Mouse (Mus musculus) stomach, postnatal 0 days (tissue): ENCODE measurements around the gene Fam118b. TPM values are rescaled to one million over a fixed set of nuclear protein-coding genes. Genes with fewer than 3 reads are reported as not detected.

Experiments used
- ATAC-seq: fragments of 200-750 bp; cut with Nextera tagmentation; 2 replicates; pipeline ENCODE4 v1.8.0; 2017; ENCODE audit not compliant: low FRiP score, low TSS enrichment
- DNase-seq: peaks from one replicate; pipeline ENCODE4 v3.0.0-alpha.2; 2016; ENCODE audit warnings: low spot score
- H3K27ac ChIP-seq: fragments of 300-500 bp; sonication (generic); replicated peaks from 2 replicates; pipeline ENCODE4 v1.5.1; 2014; ENCODE audit warnings: mild to moderate bottlenecking, control low read depth
- H3K27me3 ChIP-seq: fragments of 300-500 bp; sonication (generic); 2 replicates; pipeline ENCODE4 v1.6.1; 2014; ENCODE audit warnings: low read length; ENCODE audit not compliant: control insufficient read depth, insufficient read depth
- H3K36me3 ChIP-seq: fragments of 300-500 bp; sonication (generic); 2 replicates; pipeline ENCODE4 v1.6.1; 2014; ENCODE audit warnings: low read length, mixed read lengths; ENCODE audit not compliant: control insufficient read depth, insufficient read depth
- H3K4me1 ChIP-seq: fragments of 300-500 bp; sonication (generic); replicated peaks from 2 replicates; pipeline ENCODE4 v1.6.1; 2014; ENCODE audit warnings: antibody characterized with exemption; ENCODE audit not compliant: control insufficient read depth, insufficient read depth
- H3K4me2 ChIP-seq: fragments of 300-500 bp; sonication (generic); replicated peaks from 2 replicates; pipeline ENCODE4 v1.6.1; 2014; ENCODE audit warnings: low read depth, mild to moderate bottlenecking, control low read depth, moderate library complexity
- H3K4me3 ChIP-seq: fragments of 300-500 bp; sonication (generic); 2 replicates; pipeline ENCODE4 v1.5.1; 2014; ENCODE audit warnings: low read depth, low read length, control low read depth
- H3K9ac ChIP-seq: fragments of 300-500 bp; sonication (generic); 2 replicates; pipeline ENCODE4 v1.6.1; 2014; ENCODE audit warnings: mild to moderate bottlenecking, low read length, control low read depth, mixed read lengths
- H3K9me3 ChIP-seq: fragments of 300-500 bp; sonication (generic); 2 replicates; pipeline ENCODE4 v1.6.1; 2016; ENCODE audit warnings: low read length; ENCODE audit not compliant: control insufficient read depth
- CTCF ChIP-seq: IDR thresholded peaks from 2 replicates; pipeline ENCODE4 v1.5.1; 2016; ENCODE audit warnings: antibody characterized with exemption, low read depth, mild to moderate bottlenecking, moderate library complexity
- EP300 ChIP-seq: optimal IDR thresholded peaks from 2 replicates; pipeline ENCODE3; 2016; ENCODE audit warnings: antibody characterized with exemption
- WGBS: fragments of 180-500 bp; shearing (Covaris S2); extraction: QIAGEN DNeasy Blood & Tissue Kit; methylation state at CpG from one replicate; pipeline ENCODE4 v1.1.7; 2014; 5-methylcytosine and 5-hydroxymethylcytosine counted together
- polyA plus RNA-seq: library from polyadenylated mRNA; unstranded; fragments of >200 nt; fragmentation: Nextera tagmentation; extraction: Ambion mirVana; gene quantifications from 2 replicates; pipeline ENCODE4 v1.2.1, GENCODE M21; 2015

Gene Fam118b
- polyA plus RNA-seq, 1 experiment from 2014 or later = 24.0 TPM

- H3K4me1 ChIP-seq = no peaks in the 10 kb centered on the region; the same call in 1 of the 2 replicates
- no peaks in the 10 kb centered on the region for H3K27me3 ChIP-seq
- H3K36me3 ChIP-seq = no peaks in the 10 kb centered on the region
- WGBS = 69% methylated on average over 7 of the region's 7 CpGs
- H3K27ac ChIP-seq = no peak overlapping the region
- no peak overlapping the region for H3K4me2 ChIP-seq
- no peak for DNase-seq
- H3K4me3 ChIP-seq = no peak overlapping the region
- H3K9ac ChIP-seq = no peak overlapping the region
- H3K9me3 ChIP-seq = no peaks in the 10 kb centered on the region
- no peak for ATAC-seq
- no peak for TF ChIP-seq EP300
- TF ChIP-seq CTCF = no peak
These were observed 39.9 kb upstream of the Fam118b start for GRCm38 (mm10) chr9:35307461-35307860.

GRCm38 (mm10) chr9:35302172-35302571, 34.6 kb upstream of the Fam118b start:
- no peaks in the 10 kb centered on the region for H3K27me3 ChIP-seq
- ATAC-seq = no peak
- no peaks in the 10 kb centered on the region for H3K4me1 ChIP-seq
- no peak overlapping the region for H3K27ac ChIP-seq
- H3K9me3 ChIP-seq = no peaks in the 10 kb centered on the region
- H3K36me3 ChIP-seq = no peaks in the 10 kb centered on the region
- 88% methylated on average over 3 of the region's 3 CpGs for WGBS
- H3K9ac ChIP-seq = no peak overlapping the region
- no peak for TF ChIP-seq EP300
- TF ChIP-seq CTCF = no peak
- DNase-seq = no peak
- no peak overlapping the region for H3K4me2 ChIP-seq
- H3K4me3 ChIP-seq = no peak overlapping the region

- Histone ChIP-seq H3K27ac (no peak overlapping the region), H3K9ac (no peak overlapping the region), H3K4me1 (no peaks in the 10 kb centered on the region), H3K27me3 (no peaks in the 10 kb centered on the region), H3K36me3 (no peaks in the 10 kb centered on the region), H3K9me3 (no peaks in the 10 kb centered on the region), H3K4me2 (no peak overlapping the region), H3K4me3 (no peak overlapping the region)
- ATAC-seq (no peak), DNase-seq (no peak)
- TF ChIP-seq CTCF (no peak), EP300 (no peak)
These were observed 30.2 kb upstream of the Fam118b start for GRCm38 (mm10) chr9:35297791-35298190.

- WGBS = 55% methylated on average over 5 of the region's 5 CpGs
- ATAC-seq = no peak
- DNase-seq = no peak
- H3K4me2 ChIP-seq = no peak overlapping the region
- no peaks in the 10 kb centered on the region for H3K36me3 ChIP-seq
- no peaks in the 10 kb centered on the region for H3K27me3 ChIP-seq
- H3K4me3 ChIP-seq = no peak overlapping the region
- TF ChIP-seq EP300 = no peak
- TF ChIP-seq CTCF = no peak
- no peaks in the 10 kb centered on the region for H3K4me1 ChIP-seq
- H3K9ac ChIP-seq = no peak overlapping the region
- H3K27ac ChIP-seq = no peak overlapping the region
- no peaks in the 10 kb centered on the region for H3K9me3 ChIP-seq
These were observed 25.9 kb upstream of the Fam118b start for GRCm38 (mm10) chr9:35293465-35293864.

GRCm38 (mm10) chr9:35290916-35291315, 23.3 kb upstream of the Fam118b start:
- DNase-seq (no peak), ATAC-seq (no peak)
- no peaks in the 10 kb centered on the region for H3K27me3 ChIP-seq
- no peak overlapping the region for H3K9ac ChIP-seq
- no peak for TF ChIP-seq CTCF
- no peak for TF ChIP-seq EP300
- H3K9me3 ChIP-seq = no peaks in the 10 kb centered on the region
- 66% methylated on average over 4 of the region's 4 CpGs for WGBS
- no peak overlapping the region for H3K4me2 ChIP-seq
- no peaks in the 10 kb centered on the region for H3K4me1 ChIP-seq
- H3K36me3 ChIP-seq = no peaks in the 10 kb centered on the region
- no peak overlapping the region for H3K4me3 ChIP-seq
- no peak overlapping the region for H3K27ac ChIP-seq

- H3K27ac ChIP-seq = no peak overlapping the region
These were observed 22.8 kb upstream of the Fam118b start for GRCm38 (mm10) chr9:35290417-35290816.

More at GRCm38 (mm10) chr9:35290417-35290816, 22.8 kb upstream of the Fam118b start:
- TF ChIP-seq EP300 = no peak
- no peak for TF ChIP-seq CTCF
- Histone ChIP-seq H3K36me3 (no peaks in the 10 kb centered on the region), H3K4me1 (no peaks in the 10 kb centered on the region), H3K9me3 (no peaks in the 10 kb centered on the region), H3K27me3 (no peaks in the 10 kb centered on the region), H3K9ac (no peak overlapping the region), H3K4me2 (no peak overlapping the region), H3K4me3 (no peak overlapping the region)
- 92% methylated on average over 3 of the region's 3 CpGs for WGBS
- DNase-seq (no peak), ATAC-seq (no peak)
